Mouse (Mus musculus) liver, embryonic 12.5 days (tissue): ENCODE results near the gene Nr2e1. TPM values are rescaled to one million over a fixed set of nuclear protein-coding genes. Genes with fewer than 3 reads are reported as not detected.

Experiments used
- ATAC-seq: fragments of 200-750 bp; cut with Nextera tagmentation; 2 replicates; pipeline ENCODE4 v1.8.0; 2017; ENCODE audit warnings: moderate number of reproducible peaks, mild to moderate bottlenecking, moderate library complexity
- H3K27ac ChIP-seq: fragments of 300-500 bp; sonication (generic); 2 replicates; pipeline ENCODE4 v1.5.1; 2016; ENCODE audit warnings: mild to moderate bottlenecking
- H3K27me3 ChIP-seq: fragments of 300-500 bp; sonication (generic); replicated peaks from 2 replicates; pipeline ENCODE4 v1.6.1; 2016; ENCODE audit warnings: mild to moderate bottlenecking, moderate library complexity
- H3K36me3 ChIP-seq: fragments of 300-500 bp; sonication (generic); 2 replicates; pipeline ENCODE4 v1.6.1; 2016; ENCODE audit warnings: mild to moderate bottlenecking, moderate library complexity
- H3K4me1 ChIP-seq: fragments of 300-500 bp; sonication (generic); 2 replicates; pipeline ENCODE4 v1.6.1; 2016
- H3K4me2 ChIP-seq: fragments of 300-500 bp; sonication (generic); 2 replicates; pipeline ENCODE4 v1.6.1; 2016; ENCODE audit warnings: mild to moderate bottlenecking, moderate library complexity
- H3K4me3 ChIP-seq: fragments of 300-500 bp; sonication (generic); 2 replicates; pipeline ENCODE4 v1.5.1; 2016; ENCODE audit warnings: mild to moderate bottlenecking, moderate library complexity
- H3K9ac ChIP-seq: fragments of 300-500 bp; sonication (generic); 2 replicates; pipeline ENCODE4 v1.6.1; 2016; ENCODE audit warnings: mild to moderate bottlenecking, moderate library complexity
- H3K9me3 ChIP-seq: fragments of 300-500 bp; sonication (generic); replicated peaks from 2 replicates; pipeline ENCODE4 v1.6.1; 2016; ENCODE audit warnings: mild to moderate bottlenecking, moderate library complexity
- WGBS: fragments of 180-500 bp; shearing (Covaris S2); methylation state at CpG from one replicate; pipeline ENCODE4 v1.1.7; 2016; ENCODE audit not compliant: insufficient replicate concordance; 5-methylcytosine and 5-hydroxymethylcytosine counted together
- polyA plus RNA-seq: library from polyadenylated mRNA; unstranded; fragments of >200 nt; fragmentation: Nextera tagmentation; extraction: Ambion mirVana; gene quantifications from 2 replicates; pipeline ENCODE4 v1.2.1, GENCODE M21; 2016

The Nr2e1 gene
- polyA plus RNA-seq, 1 experiment from 2014 or later, result not detected

- Histone ChIP-seq H3K27me3 (peaks cover 61% of the 10 kb centered on the region), H3K9me3 (peaks cover 8% of the 10 kb centered on the region), H3K9ac (no peak overlapping the region), H3K36me3 (no peaks in the 10 kb centered on the region), H3K4me2 (no peak overlapping the region), H3K4me1 (no peaks in the 10 kb centered on the region), H3K4me3 (no peak overlapping the region), H3K27ac (no peak overlapping the region)
- no peak for ATAC-seq
- 62% methylated on average over 2 of the region's 2 CpGs for WGBS
These were observed 21.4 kb upstream of the Nr2e1 start for GRCm38 (mm10) chr10:42604874-42605273.

GRCm38 (mm10) chr10:42601556-42601955 is 18.1 kb upstream of the Nr2e1 start:
- 17% methylated on average over 10 of the region's 10 CpGs for WGBS
- no peak overlapping the region for H3K4me2 ChIP-seq
- H3K9me3 ChIP-seq, result peaks cover 8% of the 10 kb centered on the region
- no peaks in the 10 kb centered on the region for H3K4me1 ChIP-seq
- H3K4me3 ChIP-seq, result no peak overlapping the region
- no peak for ATAC-seq
- H3K36me3 ChIP-seq, result no peaks in the 10 kb centered on the region
- peaks cover 62% of the 10 kb centered on the region for H3K27me3 ChIP-seq
- no peak overlapping the region for H3K9ac ChIP-seq
- H3K27ac ChIP-seq, result no peak overlapping the region

- WGBS, result 61% methylated on average over 8 of the region's 8 CpGs
- Histone ChIP-seq H3K36me3 (no peaks in the 10 kb centered on the region), H3K9me3 (no peaks in the 10 kb centered on the region), H3K4me1 (no peaks in the 10 kb centered on the region), H3K4me3 (no peak overlapping the region), H3K9ac (no peak overlapping the region), H3K4me2 (no peak overlapping the region), H3K27ac (no peak overlapping the region), H3K27me3 (peaks cover 85% of the 10 kb centered on the region)
- ATAC-seq, result no peak
These were observed 15.2 kb upstream of the Nr2e1 start for GRCm38 (mm10) chr10:42598615-42599014.

- H3K9me3 ChIP-seq, result no peaks in the 10 kb centered on the region
- H3K4me2 ChIP-seq, result no peak overlapping the region
- no peak for ATAC-seq
- WGBS, result 11% methylated on average over 7 of the region's 7 CpGs
- peaks cover 13% of the 10 kb centered on the region for H3K4me1 ChIP-seq
- H3K27me3 ChIP-seq, result peaks cover 98% of the 10 kb centered on the region
- no peak overlapping the region for H3K27ac ChIP-seq
- H3K4me3 ChIP-seq, result no peak overlapping the region
- no peaks in the 10 kb centered on the region for H3K36me3 ChIP-seq
- no peak overlapping the region for H3K9ac ChIP-seq
These were observed 9.8 kb upstream of the Nr2e1 start for GRCm38 (mm10) chr10:42593201-42593600.

- Histone ChIP-seq H3K9me3 (no peaks in the 10 kb centered on the region), H3K9ac (no peak overlapping the region), H3K4me2 (peak overlapping the region; percentile 49), H3K4me1 (peaks cover 13% of the 10 kb centered on the region), H3K36me3 (no peaks in the 10 kb centered on the region), H3K27me3 (peaks cover 100% of the 10 kb centered on the region), H3K27ac (no peak overlapping the region), H3K4me3 (peak overlapping the region; percentile 40)
- no peak for ATAC-seq
- WGBS, result 2% methylated on average over 25 of the region's 25 CpGs
These were observed 8.7 kb upstream of the Nr2e1 start for GRCm38 (mm10) chr10:42591993-42592686.

GRCm38 (mm10) chr10:42591185-42591992 is 8.0 kb upstream of the Nr2e1 start:
- Histone ChIP-seq H3K4me2 (peak overlapping the region; percentile 49), H3K9ac (no peak overlapping the region), H3K9me3 (no peaks in the 10 kb centered on the region), H3K36me3 (no peaks in the 10 kb centered on the region), H3K4me1 (peaks cover 13% of the 10 kb centered on the region), H3K27ac (no peak overlapping the region), H3K4me3 (peak overlapping the region; percentile 40), H3K27me3 (peaks cover 100% of the 10 kb centered on the region)
- under 1% methylated on average over 67 of the region's 67 CpGs for WGBS
- ATAC-seq, result no peak

- 3% methylated on average over 19 of the region's 19 CpGs for WGBS
- H3K9ac ChIP-seq, result no peak overlapping the region
- no peak for ATAC-seq
- no peaks in the 10 kb centered on the region for H3K36me3 ChIP-seq
- H3K27ac ChIP-seq, result no peak overlapping the region
- H3K9me3 ChIP-seq, result no peaks in the 10 kb centered on the region
- H3K4me1 ChIP-seq, result peaks cover 13% of the 10 kb centered on the region
- H3K4me2 ChIP-seq, result no peak overlapping the region; the same call in 1 of the 2 replicates
- peaks cover 100% of the 10 kb centered on the region for H3K27me3 ChIP-seq
- no peak overlapping the region for H3K4me3 ChIP-seq
These were observed 7.1 kb upstream of the Nr2e1 start for GRCm38 (mm10) chr10:42590261-42591184.

GRCm38 (mm10) chr10:42589505-42589904 is 6.1 kb upstream of the Nr2e1 start:
- no peak for ATAC-seq
- H3K27ac ChIP-seq, result no peak overlapping the region

GRCm38 (mm10) chr10:42587961-42588750 is 4.7 kb upstream of the Nr2e1 start:
- H3K27ac ChIP-seq, result no peak overlapping the region
- no peaks in the 10 kb centered on the region for H3K9me3 ChIP-seq
- H3K9ac ChIP-seq, result no peak overlapping the region
- no peak overlapping the region for H3K4me2 ChIP-seq
- no peaks in the 10 kb centered on the region for H3K36me3 ChIP-seq
- ATAC-seq, result no peak
- H3K4me1 ChIP-seq, result peaks cover 17% of the 10 kb centered on the region
- no peak overlapping the region for H3K4me3 ChIP-seq
- WGBS, result 7% methylated on average over 8 of the region's 8 CpGs
- peaks cover 100% of the 10 kb centered on the region for H3K27me3 ChIP-seq

More at GRCm38 (mm10) chr10:42589505-42589904, 6.1 kb upstream of the Nr2e1 start:
- 7% methylated on average over 5 of the region's 5 CpGs for WGBS
- peaks cover 100% of the 10 kb centered on the region for H3K27me3 ChIP-seq
- H3K9ac ChIP-seq, result no peak overlapping the region
- no peak overlapping the region for H3K4me2 ChIP-seq
- peaks cover 13% of the 10 kb centered on the region for H3K4me1 ChIP-seq
- no peaks in the 10 kb centered on the region for H3K36me3 ChIP-seq
- H3K9me3 ChIP-seq, result no peaks in the 10 kb centered on the region
- H3K4me3 ChIP-seq, result no peak overlapping the region

- WGBS, result 6% methylated on average over 22 of the region's 22 CpGs
- ATAC-seq, result no peak
- Histone ChIP-seq H3K9me3 (no peaks in the 10 kb centered on the region), H3K4me1 (0 out of 2 replicates have a peak, but pooled peaks cover 10% of the 10 kb centered on the region), H3K27me3 (peaks cover 100% of the 10 kb centered on the region), H3K4me3 (no peak overlapping the region), H3K9ac (no peak overlapping the region), H3K4me2 (no peak overlapping the region), H3K27ac (no peak overlapping the region), H3K36me3 (no peaks in the 10 kb centered on the region)
These were observed 2.3 kb upstream of the Nr2e1 start for GRCm38 (mm10) chr10:42585596-42586305.
